Mouse (Mus musculus): ENCODE measurements around the gene Trp53i13. TPM values are rescaled to one million over a fixed set of nuclear protein-coding genes. Genes with fewer than 3 reads are reported as not detected.
"Not testable (repeated sequence)": the region's sequence is repeated elsewhere in the genome, so short reads cannot be mapped to it uniquely, and the experiment has no call there.

Trp53i13 gene
- polyA plus RNA-seq (2012; rRNA removed), result 72.7 and 74.2 TPM in 2 replicates

GRCm38 (mm10) chr11:77515637-77516552 lies at the start of gene Trp53i13:
Trp53i13 (minus strand) TSS chr11:77515980.
- H3K4me1 ChIP-seq (replicated peaks; ENCODE audit: control insufficient read depth, insufficient read depth, low read length), result peaks cover 68% of the 10 kb centered on the region
- TF ChIP-seq CTCF (IDR thresholded peaks at IDR 0.05; ENCODE audit: borderline replicate concordance, control insufficient read depth, extremely low read depth, insufficient read depth, low read length, poor library complexity), result no peak
- TF ChIP-seq POLR2A (IDR thresholded peaks at IDR 0.05; ENCODE audit: control insufficient read depth, extremely low read depth, insufficient read depth, low read length, poor library complexity), result no peak
- no peak within 1 kb of the TSS for H3K27ac ChIP-seq (ENCODE audit: control insufficient read depth, insufficient read depth, low read length)
- H3K4me3 ChIP-seq (ENCODE audit: control insufficient read depth, insufficient read depth, low read length), result peak within 1 kb of the TSS; percentile 50
- DNase-seq, result no peak
- WGBS, result 6% methylated on average over 39 of the region's 39 CpGs
- H3K27me3 ChIP-seq (ENCODE audit: control insufficient read depth, insufficient read depth, low read length), result no peaks in the 10 kb centered on the region
- H3K36me3 ChIP-seq (ENCODE audit: control insufficient read depth, insufficient read depth, low read length), result no peaks in the 10 kb centered on the region

GRCm38 (mm10) chr11:77545261-77545660 lies 29.5 kb upstream of the Trp53i13 start:
- Histone ChIP-seq H3K36me3 (ENCODE audit: control insufficient read depth, insufficient read depth, low read length) (peaks cover 91% of the 10 kb centered on the region), H3K27me3 (ENCODE audit: control insufficient read depth, insufficient read depth, low read length) (no peaks in the 10 kb centered on the region), H3K4me1 (replicated peaks; ENCODE audit: control insufficient read depth, insufficient read depth, low read length) (no peaks in the 10 kb centered on the region), H3K27ac (ENCODE audit: control insufficient read depth, insufficient read depth, low read length) (no peak overlapping the region), H3K4me3 (ENCODE audit: control insufficient read depth, insufficient read depth, low read length) (no peak overlapping the region)
- WGBS, result 98% methylated on average over 7 of the region's 7 CpGs
- TF ChIP-seq CTCF (IDR thresholded peaks at IDR 0.05; ENCODE audit: borderline replicate concordance, control insufficient read depth, extremely low read depth, insufficient read depth, low read length, poor library complexity) (no peak), POLR2A (IDR thresholded peaks at IDR 0.05; ENCODE audit: control insufficient read depth, extremely low read depth, insufficient read depth, low read length, poor library complexity) (no peak)
- DNase-seq, result no peak

- Histone ChIP-seq H3K27me3 (ENCODE audit: control insufficient read depth, insufficient read depth, low read length) (no peaks in the 10 kb centered on the region), H3K27ac (ENCODE audit: control insufficient read depth, insufficient read depth, low read length) (no peak overlapping the region), H3K36me3 (ENCODE audit: control insufficient read depth, insufficient read depth, low read length) (peaks cover 8% of the 10 kb centered on the region), H3K4me3 (ENCODE audit: control insufficient read depth, insufficient read depth, low read length) (no peak overlapping the region), H3K4me1 (replicated peaks; ENCODE audit: control insufficient read depth, insufficient read depth, low read length) (no peaks in the 10 kb centered on the region)
- no peak for DNase-seq
- no peak for TF ChIP-seq POLR2A (IDR thresholded peaks at IDR 0.05; ENCODE audit: control insufficient read depth, extremely low read depth, insufficient read depth, low read length, poor library complexity)
- TF ChIP-seq CTCF (IDR thresholded peaks at IDR 0.05; ENCODE audit: borderline replicate concordance, control insufficient read depth, extremely low read depth, insufficient read depth, low read length, poor library complexity), result no peak
- WGBS, result 83% methylated on average over 4 of the region's 4 CpGs
Observed at GRCm38 (mm10) chr11:77532202-77532846, 16.5 kb upstream of the Trp53i13 start.

GRCm38 (mm10) chr11:77530862-77531261 lies 15.1 kb upstream of the Trp53i13 start:
- Histone ChIP-seq H3K36me3 (ENCODE audit: control insufficient read depth, insufficient read depth, low read length) (no peaks in the 10 kb centered on the region), H3K4me3 (ENCODE audit: control insufficient read depth, insufficient read depth, low read length) (no peak overlapping the region), H3K27me3 (ENCODE audit: control insufficient read depth, insufficient read depth, low read length) (no peaks in the 10 kb centered on the region), H3K4me1 (replicated peaks; ENCODE audit: control insufficient read depth, insufficient read depth, low read length) (no peaks in the 10 kb centered on the region), H3K27ac (ENCODE audit: control insufficient read depth, insufficient read depth, low read length) (no peak overlapping the region)
- DNase-seq, result no peak
- 94% methylated on average over 2 of the region's 2 CpGs for WGBS
- TF ChIP-seq POLR2A (IDR thresholded peaks at IDR 0.05; ENCODE audit: control insufficient read depth, extremely low read depth, insufficient read depth, low read length, poor library complexity) (no peak), CTCF (IDR thresholded peaks at IDR 0.05; ENCODE audit: borderline replicate concordance, control insufficient read depth, extremely low read depth, insufficient read depth, low read length, poor library complexity) (no peak)

GRCm38 (mm10) chr11:77529644-77530043 lies 13.9 kb upstream of the Trp53i13 start:
- H3K27ac ChIP-seq (ENCODE audit: control insufficient read depth, insufficient read depth, low read length), result no peak overlapping the region
- no peaks in the 10 kb centered on the region for H3K4me1 ChIP-seq (replicated peaks; ENCODE audit: control insufficient read depth, insufficient read depth, low read length)
- no peak overlapping the region for H3K4me3 ChIP-seq (ENCODE audit: control insufficient read depth, insufficient read depth, low read length)
- no peak for DNase-seq
- TF ChIP-seq CTCF (IDR thresholded peaks at IDR 0.05; ENCODE audit: borderline replicate concordance, control insufficient read depth, extremely low read depth, insufficient read depth, low read length, poor library complexity) (no peak), POLR2A (IDR thresholded peaks at IDR 0.05; ENCODE audit: control insufficient read depth, extremely low read depth, insufficient read depth, low read length, poor library complexity) (no peak)
- no peaks in the 10 kb centered on the region for H3K36me3 ChIP-seq (ENCODE audit: control insufficient read depth, insufficient read depth, low read length)
- 92% methylated on average over 3 of the region's 3 CpGs for WGBS
- no peaks in the 10 kb centered on the region for H3K27me3 ChIP-seq (ENCODE audit: control insufficient read depth, insufficient read depth, low read length)

GRCm38 (mm10) chr11:77528420-77528819 lies 12.6 kb upstream of the Trp53i13 start:
- not testable (repeated sequence) for H3K27me3 ChIP-seq (ENCODE audit: control insufficient read depth, insufficient read depth, low read length); DNase-seq; H3K27ac ChIP-seq (ENCODE audit: control insufficient read depth, insufficient read depth, low read length); H3K4me3 ChIP-seq (ENCODE audit: control insufficient read depth, insufficient read depth, low read length); H3K36me3 ChIP-seq (ENCODE audit: control insufficient read depth, insufficient read depth, low read length); H3K4me1 ChIP-seq (replicated peaks; ENCODE audit: control insufficient read depth, insufficient read depth, low read length)
- 97% methylated on average over 3 of the region's 3 CpGs for whole genome bisulfite sequencing

Data from thymus, adult 2 months (tissue).